ENCODE assay signal across 25 mouse cellular contexts in genomic region chr9:61384101-61384500, GRCm38 (mm10). TPM values are rescaled to one million over a fixed set of nuclear protein-coding genes. Genes with fewer than 3 reads are reported as not detected.
A peak's percentile ranks its signal among the peaks of the same experiment; 100 is the strongest.
DNase-seq lines count a peak whose midpoint lies in the region; ATAC-seq and TF ChIP-seq lines count a peak whose summit lies in the region.
"Had no signal": no experiment of that assay in that cellular context is flagged by ENCODE, and none has a peak within 500 bp of the region (broad histone marks: within the 10 kb centered on the region; RNA-seq: fewer than 3 reads in every experiment).

No protein-coding gene starts in this region.

- ATAC-seq in hindbrain, embryonic 11.5 days (ENCODE audit: low FRiP score) = no peak
- no peak for ATAC-seq in hindbrain, embryonic 13.5 days (ENCODE audit: low FRiP score)
- ATAC-seq in neural tube, embryonic 13.5 days (ENCODE audit: low read depth) = no peak
- no peak for ATAC-seq in forebrain, embryonic 14.5 days
- ATAC-seq in midbrain, embryonic 14.5 days (ENCODE audit: low FRiP score, low TSS enrichment) = no peak
- ATAC-seq in intestine, postnatal 0 days = no peak
- ATAC-seq: intestine, embryonic 15.5 days had no signal

- no peak for TF ChIP-seq CTCF in intestine, postnatal 0 days (IDR thresholded peaks at IDR 0.05; ENCODE audit: low read depth)

- WGBS in hindbrain, embryonic 11.5 days = 37% methylated on average over 6 of the region's 6 CpGs
- WGBS in hindbrain, embryonic 13.5 days = 32% methylated on average over 6 of the region's 6 CpGs
- WGBS in neural tube, embryonic 13.5 days = 43% methylated on average over 6 of the region's 6 CpGs
- WGBS in forebrain, embryonic 14.5 days = 25% methylated on average over 6 of the region's 6 CpGs
- WGBS in midbrain, embryonic 14.5 days = 16% methylated on average over 6 of the region's 6 CpGs
- 78% methylated on average over 6 of the region's 6 CpGs for WGBS in intestine, postnatal 0 days

- 0 out of 2 replicates have a peak overlapping the region, but pooled peaks have one; percentile 29 for H3K4me2 ChIP-seq in hindbrain, embryonic 11.5 days (replicated peaks; ENCODE audit: low read depth, low read length)
- H3K4me2 ChIP-seq in hindbrain, embryonic 13.5 days = no peak overlapping the region
- peak overlapping the region; percentile 36; the same call in 1 of the 2 replicates for H3K4me2 ChIP-seq in neural tube, embryonic 13.5 days
- H3K4me2 ChIP-seq in forebrain, embryonic 14.5 days (ENCODE audit: low read length) = 0 out of 2 replicates have a peak overlapping the region, but pooled peaks have one; percentile 34
- H3K4me2 ChIP-seq in midbrain, embryonic 14.5 days (ENCODE audit: low read length) = peak overlapping the region; percentile 36; the same call in 1 of the 2 replicates
- no peak overlapping the region for H3K4me2 ChIP-seq in intestine, postnatal 0 days (replicated peaks; ENCODE audit: low read depth)
- H3K4me2 ChIP-seq: heart, embryonic 11.5 days; intestine, embryonic 15.5 days; limb, embryonic 15.5 days; lung, embryonic 14.5 days had no signal

- H3K27me3 ChIP-seq in hindbrain, embryonic 11.5 days (ENCODE audit: control insufficient read depth, insufficient read depth, low read length) = no peaks in the 10 kb centered on the region
- H3K27me3 ChIP-seq in hindbrain, embryonic 13.5 days = peaks cover 7% of the 10 kb centered on the region; the same call in 1 of the 2 replicates
- no peaks in the 10 kb centered on the region; the same call in 1 of the 2 replicates for H3K27me3 ChIP-seq in neural tube, embryonic 13.5 days
- no peaks in the 10 kb centered on the region for H3K27me3 ChIP-seq in forebrain, embryonic 14.5 days (replicated peaks; ENCODE audit: control insufficient read depth, insufficient read depth, low read length)
- no peaks in the 10 kb centered on the region for H3K27me3 ChIP-seq in midbrain, embryonic 14.5 days (ENCODE audit: control insufficient read depth, insufficient read depth, low read length)
- H3K27me3 ChIP-seq in intestine, postnatal 0 days (replicated peaks; ENCODE audit: control insufficient read depth, insufficient read depth, low read length) = no peaks in the 10 kb centered on the region
- H3K27me3 ChIP-seq: CH12.LX; hindbrain, embryonic 15.5 days; intestine, embryonic 15.5 days; limb, embryonic 15.5 days had no signal

- no peak overlapping the region for H3K9ac ChIP-seq in hindbrain, embryonic 11.5 days (ENCODE audit: low read depth, low read length)
- H3K9ac ChIP-seq in hindbrain, embryonic 13.5 days = no peak overlapping the region
- H3K9ac ChIP-seq in neural tube, embryonic 13.5 days = peak overlapping the region; percentile 46
- no peak overlapping the region for H3K9ac ChIP-seq in forebrain, embryonic 14.5 days (ENCODE audit: low read length)
- no peak overlapping the region for H3K9ac ChIP-seq in midbrain, embryonic 14.5 days (replicated peaks; ENCODE audit: low read length)
- H3K9ac ChIP-seq in intestine, postnatal 0 days (ENCODE audit: low read depth, low read length) = no peak overlapping the region
- H3K9ac ChIP-seq: intestine, embryonic 15.5 days; limb, embryonic 15.5 days; liver, embryonic 14.5 days; lung, embryonic 14.5 days had no signal

- H3K36me3 ChIP-seq in hindbrain, embryonic 11.5 days (ENCODE audit: control insufficient read depth, insufficient read depth, low read length) = peaks cover 5% of the 10 kb centered on the region; the same call in 1 of the 2 replicates
- H3K36me3 ChIP-seq in hindbrain, embryonic 13.5 days = peaks cover 33% of the 10 kb centered on the region
- peaks cover 28% of the 10 kb centered on the region; the same call in 1 of the 2 replicates for H3K36me3 ChIP-seq in neural tube, embryonic 13.5 days
- H3K36me3 ChIP-seq in forebrain, embryonic 14.5 days (ENCODE audit: control insufficient read depth, insufficient read depth, low read length) = peaks cover 38% of the 10 kb centered on the region
- H3K36me3 ChIP-seq in midbrain, embryonic 14.5 days (ENCODE audit: control insufficient read depth, insufficient read depth, low read length) = peaks cover 42% of the 10 kb centered on the region; the same call in 1 of the 2 replicates
- peaks cover 52% of the 10 kb centered on the region; the same call in 1 of the 2 replicates for H3K36me3 ChIP-seq in intestine, postnatal 0 days (ENCODE audit: control insufficient read depth, insufficient read depth)

- no peak overlapping the region for H3K4me3 ChIP-seq in hindbrain, embryonic 11.5 days (ENCODE audit: low read depth, low read length)
- no peak overlapping the region for H3K4me3 ChIP-seq in hindbrain, embryonic 13.5 days
- H3K4me3 ChIP-seq in neural tube, embryonic 13.5 days = no peak overlapping the region
- no peak overlapping the region for H3K4me3 ChIP-seq in forebrain, embryonic 14.5 days (ENCODE audit: low read depth, low read length)
- H3K4me3 ChIP-seq in midbrain, embryonic 14.5 days (replicated peaks; ENCODE audit: low read depth, low read length) = no peak overlapping the region
- no peak overlapping the region for H3K4me3 ChIP-seq in intestine, postnatal 0 days (ENCODE audit: low read depth, low read length)
- H3K4me3 ChIP-seq: hindbrain, embryonic 15.5 days; intestine, embryonic 15.5 days; limb, embryonic 15.5 days had no signal

- H3K4me1 ChIP-seq in hindbrain, embryonic 11.5 days (replicated peaks; ENCODE audit: control insufficient read depth, insufficient read depth, low read length) = peaks cover 62% of the 10 kb centered on the region
- H3K4me1 ChIP-seq in hindbrain, embryonic 13.5 days (replicated peaks) = peaks cover 100% of the 10 kb centered on the region
- peaks cover 100% of the 10 kb centered on the region for H3K4me1 ChIP-seq in neural tube, embryonic 13.5 days (replicated peaks)
- H3K4me1 ChIP-seq in forebrain, embryonic 14.5 days (ENCODE audit: control insufficient read depth, insufficient read depth, low read length) = peaks cover 91% of the 10 kb centered on the region
- H3K4me1 ChIP-seq in midbrain, embryonic 14.5 days (ENCODE audit: control insufficient read depth, insufficient read depth, low read length) = peaks cover 95% of the 10 kb centered on the region
- H3K4me1 ChIP-seq in intestine, postnatal 0 days (replicated peaks; ENCODE audit: control insufficient read depth, insufficient read depth, low read length) = peaks cover 30% of the 10 kb centered on the region

- H3K27ac ChIP-seq in hindbrain, embryonic 11.5 days (ENCODE audit: low read depth, low read length) = no peak overlapping the region
- H3K27ac ChIP-seq in hindbrain, embryonic 13.5 days = no peak overlapping the region
- H3K27ac ChIP-seq in neural tube, embryonic 13.5 days (replicated peaks) = peak overlapping the region; percentile 28
- H3K27ac ChIP-seq in forebrain, embryonic 14.5 days (ENCODE audit: low read depth, low read length) = peak overlapping the region; percentile 35; the same call in 1 of the 2 replicates
- no peak overlapping the region for H3K27ac ChIP-seq in midbrain, embryonic 14.5 days (replicated peaks; ENCODE audit: low read depth, low read length)
- no peak overlapping the region; the same call in 1 of the 2 replicates for H3K27ac ChIP-seq in intestine, postnatal 0 days (ENCODE audit: low read depth, low read length)
- H3K27ac ChIP-seq: intestine, embryonic 15.5 days; limb, embryonic 15.5 days; liver, embryonic 14.5 days had no signal

- H3K9me3 ChIP-seq in hindbrain, embryonic 11.5 days (ENCODE audit: control insufficient read depth, low read length) = no peaks in the 10 kb centered on the region
- H3K9me3 ChIP-seq in hindbrain, embryonic 13.5 days = no peaks in the 10 kb centered on the region
- H3K9me3 ChIP-seq in neural tube, embryonic 13.5 days = no peaks in the 10 kb centered on the region
- H3K9me3 ChIP-seq in forebrain, embryonic 14.5 days (replicated peaks; ENCODE audit: control insufficient read depth, low read length) = no peaks in the 10 kb centered on the region
- no peaks in the 10 kb centered on the region for H3K9me3 ChIP-seq in midbrain, embryonic 14.5 days (ENCODE audit: control insufficient read depth, low read length)
- no peaks in the 10 kb centered on the region for H3K9me3 ChIP-seq in intestine, postnatal 0 days (ENCODE audit: control insufficient read depth)
- H3K9me3 ChIP-seq: hindbrain, embryonic 15.5 days; intestine, embryonic 15.5 days; limb, embryonic 15.5 days had no signal

- DNase-seq in hindbrain, embryonic 11.5 days (ENCODE audit: low spot score) = no peak
- DNase-seq in neural tube, embryonic 10.5 days (ENCODE audit: extremely low spot score, low spot score) = no peak
- no peak for DNase-seq in forebrain, embryonic 14.5 days (ENCODE audit: low spot score)
- DNase-seq in midbrain, embryonic 14.5 days = no peak
- DNase-seq in cerebellum, adult 18-20 months = no peak
- DNase-seq: adrenal gland, adult 2 months; B cell, adult 2 months; cerebellum, adult 11-12 months; cerebellum, postnatal 25 days; gastrocnemius, postnatal 10 days; heart, adult 11 months; heart, postnatal 10 days; kidney, adult 9 months; kidney, postnatal 14 days; layer of hippocampus, postnatal 36 days; lung, embryonic 14.5 days had no signal

RNA-seq across cellular contexts. Expression of gene Tle3, which starts 11.9 kb away (rescaled TPM):
- polyA plus RNA-seq in hindbrain, embryonic 11.5 days (2014; fragmentation: Nextera tagmentation; extraction: Ambion mirVana) = 33.7 and 36.7 TPM in 2 replicates
- polyA plus RNA-seq in hindbrain, embryonic 13.5 days (2015; fragmentation: Nextera tagmentation; extraction: Ambion mirVana) = 31.0 and 32.3 TPM in 2 replicates
- 31.1 and 33.7 TPM in 2 replicates for polyA plus RNA-seq in neural tube, embryonic 13.5 days (2015; fragmentation: Nextera tagmentation; extraction: Ambion mirVana)
- polyA plus RNA-seq in forebrain, embryonic 14.5 days (2014; fragmentation: Nextera tagmentation; extraction: Ambion mirVana) = 28.1 and 30.1 TPM in 2 replicates
- polyA plus RNA-seq in midbrain, embryonic 14.5 days (2014; fragmentation: Nextera tagmentation; extraction: Ambion mirVana) = 36.4 and 43.8 TPM in 2 replicates
- 24.3 and 28.6 TPM in 2 replicates for polyA plus RNA-seq in intestine, postnatal 0 days (2015; fragmentation: Nextera tagmentation; extraction: Ambion mirVana)

Comparison
In these comparisons a context has a peak if more than half of its experiments do, and no peak if none do; other contexts are left out.
1. H3K4me2 ChIP-seq: peak in hindbrain, embryonic 11.5 days (single experiment), neural tube, embryonic 13.5 days (single experiment), forebrain, embryonic 14.5 days (single experiment) and midbrain, embryonic 14.5 days (single experiment); none in hindbrain, embryonic 13.5 days (single experiment) and intestine, postnatal 0 days (single experiment).
2. H3K27ac ChIP-seq: peak in neural tube, embryonic 13.5 days (single experiment) and forebrain, embryonic 14.5 days (single experiment); none in hindbrain, embryonic 11.5 days (single experiment), hindbrain, embryonic 13.5 days (single experiment), midbrain, embryonic 14.5 days (single experiment) and intestine, postnatal 0 days (single experiment).